Mouse (Mus musculus) liver, adult 2 months (tissue): Measurements from ENCODE around the gene Pde1b.

Experiments
- CTCF ChIP-seq: fragments of 200-500 bp; IDR thresholded peaks from 2 replicates; pipeline ENCODE4 v1.5.1; 2011; ENCODE audit warnings: low read depth, low read length, control low read depth
- POLR2A ChIP-seq: fragments of 200-500 bp; IDR thresholded peaks from 2 replicates; pipeline ENCODE4 v1.6.1; 2011; ENCODE audit warnings: low read length, control low read depth; ENCODE audit not compliant: insufficient read depth; ENCODE audit errors: extremely low read depth

GRCm38 (mm10) chr15:103501186-103501585, 1.6 kb upstream of the Pde1b start:
- TF ChIP-seq CTCF (no peak), POLR2A (no peak)
